Mouse (Mus musculus): ENCODE data around the gene Usp12. TPM values are rescaled to one million over a fixed set of nuclear protein-coding genes. Genes with fewer than 3 reads are reported as not detected.

Usp12 gene
- polyA plus RNA-seq, 1 experiment from 2014 or later, result 18.3 TPM

GRCm38 (mm10) chr5:146794084-146794852, 538 bp downstream of the Usp12 start:
- no peaks in the 10 kb centered on the region for H3K27me3 ChIP-seq
- H3K9me3 ChIP-seq, result no peaks in the 10 kb centered on the region
- peak overlapping the region; percentile 90 for H3K27ac ChIP-seq
- ATAC-seq (ENCODE audit: low FRiP score), result peak; percentile 73
- H3K36me3 ChIP-seq (replicated peaks), result no peaks in the 10 kb centered on the region
- H3K4me2 ChIP-seq, result peak overlapping the region; percentile 83
- WGBS, result under 1% methylated on average over 75 of the region's 83 CpGs
- H3K4me1 ChIP-seq, result peaks cover 41% of the 10 kb centered on the region
- peak overlapping the region; percentile 93 for H3K9ac ChIP-seq
- peak overlapping the region; percentile 95 for H3K4me3 ChIP-seq (replicated peaks)

- Histone ChIP-seq H3K27me3 (no peaks in the 10 kb centered on the region), H3K27ac (peak overlapping the region; percentile 90), H3K9ac (peak overlapping the region; percentile 93), H3K36me3 (replicated peaks) (no peaks in the 10 kb centered on the region), H3K4me2 (peak overlapping the region; percentile 83), H3K9me3 (no peaks in the 10 kb centered on the region), H3K4me1 (peaks cover 42% of the 10 kb centered on the region), H3K4me3 (replicated peaks) (peak overlapping the region; percentile 95)
- ATAC-seq (ENCODE audit: low FRiP score), result no peak
- 8% methylated on average over 18 of the region's 18 CpGs for WGBS
Measured at GRCm38 (mm10) chr5:146793630-146794083, 1.1 kb downstream of the Usp12 start.

GRCm38 (mm10) chr5:146792140-146792791, 2.5 kb downstream of the Usp12 start:
- H3K27me3 ChIP-seq, result no peaks in the 10 kb centered on the region
- WGBS, result 80% methylated on average over 7 of the region's 7 CpGs
- no peaks in the 10 kb centered on the region for H3K36me3 ChIP-seq (replicated peaks)
- H3K4me2 ChIP-seq, result no peak overlapping the region
- H3K9ac ChIP-seq, result no peak overlapping the region
- no peak for ATAC-seq (ENCODE audit: low FRiP score)
- H3K4me3 ChIP-seq (replicated peaks), result no peak overlapping the region
- no peaks in the 10 kb centered on the region for H3K9me3 ChIP-seq
- peaks cover 39% of the 10 kb centered on the region for H3K4me1 ChIP-seq
- no peak overlapping the region for H3K27ac ChIP-seq

- H3K4me3 ChIP-seq (replicated peaks), result no peak overlapping the region
- no peak for ATAC-seq (ENCODE audit: low FRiP score)
- no peak overlapping the region for H3K9ac ChIP-seq
- no peak overlapping the region for H3K27ac ChIP-seq
- H3K36me3 ChIP-seq (replicated peaks), result no peaks in the 10 kb centered on the region
- WGBS, result 77% methylated on average over 8 of the region's 8 CpGs
- no peaks in the 10 kb centered on the region for H3K27me3 ChIP-seq
- H3K9me3 ChIP-seq, result no peaks in the 10 kb centered on the region
- peaks cover 39% of the 10 kb centered on the region for H3K4me1 ChIP-seq
- H3K4me2 ChIP-seq, result no peak overlapping the region
Measured at GRCm38 (mm10) chr5:146790944-146791343, 3.9 kb downstream of the Usp12 start.

GRCm38 (mm10) chr5:146789413-146789812, 5.4 kb downstream of the Usp12 start:
- no peak overlapping the region for H3K4me2 ChIP-seq
- no peak overlapping the region for H3K27ac ChIP-seq
- H3K36me3 ChIP-seq (replicated peaks), result no peaks in the 10 kb centered on the region
- H3K9ac ChIP-seq, result no peak overlapping the region
- peaks cover 43% of the 10 kb centered on the region for H3K4me1 ChIP-seq
- 85% methylated on average over 9 of the region's 9 CpGs for WGBS
- no peak for ATAC-seq (ENCODE audit: low FRiP score)
- H3K4me3 ChIP-seq (replicated peaks), result no peak overlapping the region
- no peaks in the 10 kb centered on the region for H3K27me3 ChIP-seq
- H3K9me3 ChIP-seq, result no peaks in the 10 kb centered on the region

- H3K27ac ChIP-seq, result no peak overlapping the region
- H3K9ac ChIP-seq, result no peak overlapping the region
- H3K4me1 ChIP-seq, result peaks cover 20% of the 10 kb centered on the region
- H3K9me3 ChIP-seq, result no peaks in the 10 kb centered on the region
- WGBS, result 91% methylated on average over 8 of the region's 8 CpGs
- H3K4me3 ChIP-seq (replicated peaks), result no peak overlapping the region
- no peak overlapping the region for H3K4me2 ChIP-seq
- H3K36me3 ChIP-seq (replicated peaks), result no peaks in the 10 kb centered on the region
- ATAC-seq (ENCODE audit: low FRiP score), result no peak
- no peaks in the 10 kb centered on the region for H3K27me3 ChIP-seq
Measured at GRCm38 (mm10) chr5:146786123-146786522, 8.7 kb downstream of the Usp12 start.

- no peak overlapping the region for H3K4me2 ChIP-seq
Measured at GRCm38 (mm10) chr5:146783891-146784290, 10.9 kb downstream of the Usp12 start.

GRCm38 (mm10) chr5:146783300-146783699, 11.5 kb downstream of the Usp12 start:
- Histone ChIP-seq H3K27me3 (no peaks in the 10 kb centered on the region), H3K4me1 (peaks cover 6% of the 10 kb centered on the region; the same call in 1 of the 2 replicates), H3K9me3 (no peaks in the 10 kb centered on the region), H3K4me3 (replicated peaks) (no peak overlapping the region), H3K27ac (no peak overlapping the region), H3K4me2 (no peak overlapping the region), H3K9ac (no peak overlapping the region), H3K36me3 (replicated peaks) (no peaks in the 10 kb centered on the region)
- 90% methylated on average over 10 of the region's 10 CpGs for WGBS
- ATAC-seq (ENCODE audit: low FRiP score), result no peak

More at GRCm38 (mm10) chr5:146783891-146784290, 10.9 kb downstream of the Usp12 start:
- Histone ChIP-seq H3K4me3 (replicated peaks) (no peak overlapping the region), H3K27ac (no peak overlapping the region), H3K36me3 (replicated peaks) (no peaks in the 10 kb centered on the region), H3K27me3 (no peaks in the 10 kb centered on the region), H3K9me3 (no peaks in the 10 kb centered on the region), H3K4me1 (peaks cover 6% of the 10 kb centered on the region; the same call in 1 of the 2 replicates), H3K9ac (no peak overlapping the region)
- 97% methylated on average over 10 of the region's 10 CpGs for WGBS
- no peak for ATAC-seq (ENCODE audit: low FRiP score)

- no peak for ATAC-seq (ENCODE audit: low FRiP score)
- H3K4me3 ChIP-seq (replicated peaks), result no peak overlapping the region
- 89% methylated on average over 9 of the region's 9 CpGs for WGBS
- H3K4me2 ChIP-seq, result no peak overlapping the region
- no peak overlapping the region for H3K27ac ChIP-seq
- peaks cover 6% of the 10 kb centered on the region; the same call in 1 of the 2 replicates for H3K4me1 ChIP-seq
- no peaks in the 10 kb centered on the region for H3K36me3 ChIP-seq (replicated peaks)
- H3K9me3 ChIP-seq, result no peaks in the 10 kb centered on the region
- no peaks in the 10 kb centered on the region for H3K27me3 ChIP-seq
- no peak overlapping the region for H3K9ac ChIP-seq
Measured at GRCm38 (mm10) chr5:146781663-146782062, 13.1 kb downstream of the Usp12 start.

GRCm38 (mm10) chr5:146779931-146780330, 14.9 kb downstream of the Usp12 start:
- Histone ChIP-seq H3K36me3 (replicated peaks) (peaks cover under 1% of the 10 kb centered on the region; the same call in 1 of the 2 replicates), H3K27me3 (no peaks in the 10 kb centered on the region), H3K27ac (no peak overlapping the region), H3K9ac (no peak overlapping the region), H3K4me1 (peaks cover 6% of the 10 kb centered on the region; the same call in 1 of the 2 replicates), H3K4me3 (replicated peaks) (no peak overlapping the region), H3K4me2 (no peak overlapping the region), H3K9me3 (no peaks in the 10 kb centered on the region)
- WGBS, result 94% methylated on average over 5 of the region's 5 CpGs
- ATAC-seq (ENCODE audit: low FRiP score), result no peak

- ATAC-seq (ENCODE audit: low FRiP score), result no peak
- Histone ChIP-seq H3K27ac (no peak overlapping the region), H3K4me2 (no peak overlapping the region), H3K27me3 (no peaks in the 10 kb centered on the region), H3K9ac (no peak overlapping the region), H3K36me3 (replicated peaks) (peaks cover 5% of the 10 kb centered on the region; the same call in 1 of the 2 replicates), H3K4me3 (replicated peaks) (no peak overlapping the region), H3K4me1 (peaks cover under 1% of the 10 kb centered on the region; the same call in 1 of the 2 replicates), H3K9me3 (no peaks in the 10 kb centered on the region)
- 86% methylated on average over 13 of the region's 13 CpGs for WGBS
Measured at GRCm38 (mm10) chr5:146776988-146777639, 17.7 kb downstream of the Usp12 start.

GRCm38 (mm10) chr5:146771982-146772381, 22.8 kb downstream of the Usp12 start:
- no peaks in the 10 kb centered on the region for H3K27me3 ChIP-seq
- peaks cover 11% of the 10 kb centered on the region; the same call in 1 of the 2 replicates for H3K36me3 ChIP-seq (replicated peaks)
- no peak overlapping the region for H3K9ac ChIP-seq
- peaks cover 13% of the 10 kb centered on the region for H3K4me1 ChIP-seq
- no peak overlapping the region for H3K4me2 ChIP-seq
- no peak overlapping the region for H3K27ac ChIP-seq
- no peaks in the 10 kb centered on the region for H3K9me3 ChIP-seq
- no peak overlapping the region for H3K4me3 ChIP-seq (replicated peaks)
- 58% methylated on average over 11 of the region's 11 CpGs for WGBS
- no peak for ATAC-seq (ENCODE audit: low FRiP score)

Data from forebrain, embryonic 12.5 days (tissue).